Mouse (Mus musculus): ENCODE data around the gene Ermap. TPM values are rescaled to one million over a fixed set of nuclear protein-coding genes. Genes with fewer than 3 reads are reported as not detected.
A peak's percentile ranks its signal among the peaks of the same experiment; 100 is the strongest.

Gene Ermap
- 0.78 and 0.97 TPM in 2 replicates for polyA plus RNA-seq (2015; fragmentation: Nextera tagmentation; extraction: Ambion mirVana)

DNA sequence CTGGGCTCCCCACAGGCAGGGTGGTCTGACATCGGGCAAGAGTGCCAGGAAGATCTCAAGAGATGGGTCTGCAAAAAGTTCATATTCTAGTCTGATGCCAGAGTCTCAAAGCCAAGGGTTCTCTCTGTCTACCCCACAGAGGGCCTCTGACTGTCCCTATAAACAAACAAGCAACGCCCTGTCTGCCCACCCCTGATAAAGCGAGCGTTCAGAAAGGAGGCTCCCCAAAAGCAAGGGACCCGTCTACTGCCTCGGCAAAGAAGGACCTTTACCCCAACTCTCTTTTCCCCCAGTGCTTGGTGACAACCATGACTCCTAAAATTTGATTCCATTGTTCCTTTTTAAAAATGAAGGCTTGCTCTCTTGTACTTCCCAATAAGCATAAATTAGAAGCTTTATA is at the start of gene Ermap:
TSS of gene Ermap (minus strand) at position 148 of the 400 bp plus-strand sequence.

DNA sequence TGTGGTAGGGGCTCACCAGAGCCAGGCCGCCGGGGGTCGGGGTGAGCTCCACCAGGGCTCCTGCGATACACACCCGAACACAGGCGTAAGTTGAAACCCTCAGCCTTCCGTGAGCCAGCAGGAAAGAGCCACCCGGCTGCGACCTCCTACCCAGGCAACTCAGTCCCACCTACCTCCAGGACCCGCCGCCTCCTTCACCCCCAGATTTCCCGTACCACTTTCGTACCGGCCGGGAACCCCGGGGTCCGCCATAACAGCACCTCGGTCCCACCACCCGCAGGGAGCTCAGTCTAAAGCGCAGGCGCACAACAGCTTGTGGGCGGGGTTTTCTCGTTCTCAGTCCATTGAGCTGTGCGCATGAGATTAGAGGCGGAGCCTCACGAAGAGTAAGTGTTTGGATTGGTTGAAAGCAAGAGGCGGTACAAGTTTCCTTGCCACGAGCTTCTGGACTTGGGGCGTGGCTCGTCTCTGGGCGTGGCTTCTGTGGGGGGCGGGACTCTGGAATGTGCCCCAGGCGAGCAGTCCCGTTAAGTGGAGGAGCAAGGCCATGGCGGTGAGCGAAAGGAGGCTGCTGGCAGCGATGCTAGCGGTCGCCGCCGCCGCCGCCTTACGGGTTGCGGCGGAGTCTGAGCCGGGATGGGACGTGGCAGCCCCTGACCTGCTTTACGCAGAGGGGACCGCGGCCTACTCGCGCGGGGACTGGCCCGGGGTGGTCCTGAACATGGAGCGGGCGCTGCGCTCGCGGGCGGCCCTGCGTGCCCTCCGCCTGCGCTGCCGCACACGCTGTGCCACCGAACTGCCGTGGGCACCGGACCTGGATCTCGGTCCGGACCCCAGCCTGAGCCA is 42.8 kb upstream of the Ermap start, which contains the start of the genes AU022252 and P3h1:
TSS of gene AU022252 (minus strand) at position 303 of the 846 bp plus-strand sequence.
TSS of gene P3h1 (plus strand) at position 506 of the 846 bp plus-strand sequence.

DNA sequence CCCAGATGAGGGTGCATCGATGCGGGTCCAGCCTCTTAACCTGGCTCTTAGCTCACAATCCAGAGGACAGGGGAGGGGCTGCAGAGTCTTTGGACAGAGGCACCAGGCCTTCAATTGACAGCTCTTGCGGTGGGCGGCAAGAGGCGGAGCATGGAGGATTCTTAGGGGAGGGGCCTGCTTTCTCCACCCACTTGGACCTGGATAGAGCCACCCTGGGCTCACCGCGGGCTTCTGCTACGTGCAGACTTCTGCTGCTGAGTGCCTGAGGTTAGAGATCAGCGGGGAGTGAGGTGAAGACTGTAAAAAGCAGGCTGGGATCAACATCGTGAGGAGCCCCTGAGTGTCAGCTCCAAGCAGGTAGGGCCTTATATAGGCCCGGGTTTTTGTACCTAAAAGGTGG is 28.4 kb upstream of the Ermap start, which contains the start of gene Tmem269:
TSS of gene Tmem269 (minus strand) at position 49 of the 400 bp plus-strand sequence.

DNA sequence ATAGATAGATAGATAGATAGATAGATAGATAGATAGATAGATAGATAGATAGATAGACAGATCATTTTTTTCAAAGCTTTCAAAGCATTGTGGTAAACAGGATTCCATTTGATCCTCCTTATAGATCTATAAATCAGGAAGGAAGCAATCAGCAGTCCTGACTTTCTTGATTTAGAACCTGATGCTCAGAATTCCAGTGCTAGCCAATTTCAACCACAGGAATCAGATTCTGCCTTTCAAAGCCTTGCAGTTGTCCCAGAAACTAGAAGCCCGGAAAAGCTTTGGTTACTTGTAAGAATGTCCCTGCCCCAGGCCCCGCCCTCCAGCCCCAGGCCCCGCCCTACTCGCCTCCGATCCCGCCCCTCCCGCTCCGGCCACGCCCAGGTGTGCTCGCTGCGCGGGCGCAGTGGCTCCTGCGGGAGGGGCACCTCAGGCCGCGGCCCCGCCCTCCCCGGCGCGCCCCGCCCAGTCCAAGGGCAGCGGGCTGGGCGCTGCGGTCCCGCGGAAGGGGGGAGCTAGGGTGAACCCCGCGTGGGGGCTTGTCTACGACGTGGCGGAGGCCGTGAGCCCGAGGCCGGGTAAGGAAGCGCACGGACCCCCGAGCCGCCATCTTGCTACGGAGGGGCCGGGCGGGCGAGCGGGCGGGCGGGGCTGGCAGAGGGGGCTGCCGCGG is 5.2 kb upstream of the Ermap start, which contains the start of gene Svbp:
TSS of gene Svbp (plus strand) at position 398 of the 673 bp plus-strand sequence.

DNA sequence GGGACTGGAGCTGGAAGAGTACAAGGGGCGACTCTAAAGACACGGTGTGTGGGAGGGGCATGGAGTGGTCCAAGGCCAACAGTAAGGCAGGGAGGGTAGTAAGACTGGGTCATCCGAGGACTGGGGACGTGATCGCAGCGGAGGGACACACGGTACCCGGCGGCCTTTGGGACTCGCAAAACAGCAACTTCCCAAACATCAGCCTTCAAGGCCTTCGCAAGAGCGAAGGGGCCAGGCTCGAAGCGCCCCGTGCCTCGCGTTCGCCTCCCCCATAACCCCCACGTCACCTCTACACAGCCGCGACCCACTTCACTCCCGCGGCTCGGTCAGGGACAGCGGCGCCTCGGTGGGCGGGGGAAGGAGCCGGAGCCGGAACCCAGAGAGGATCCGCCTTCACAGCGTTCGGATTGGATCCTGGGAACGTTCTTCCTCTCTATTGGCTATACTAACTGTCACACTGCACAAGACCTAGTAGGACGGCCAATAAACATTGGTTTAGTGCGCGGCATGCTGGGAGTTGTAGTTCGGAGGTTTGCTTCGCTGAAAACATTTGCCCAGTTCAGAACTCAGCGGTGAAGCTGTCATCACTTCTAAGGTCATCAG is 15.9 kb downstream of the Ermap start, which contains the start of gene Zfp691:
TSS of gene Zfp691 (minus strand) at position 345 of the 603 bp plus-strand sequence.

MicroRNAs encoded within 50 kb of the gene (microRNA counts, 519-probe panel; counts per million panel counts)
- microRNA mmu-miR-1957 = 296 counts per million, percentile 58 among the panel's probes with 10 or more counts

Small RNA genes within 50 kb of the gene (microRNA-seq; reads per million reads assigned to microRNA genes)
- 0 reads per million in 2 experiments for gene Mir1957a

Other genes starting within 250 kb of the Ermap start
- 0.05 and 0.10 TPM in 2 replicates for gene Lao1, start 228.4 kb downstream of the Ermap start, polyA plus RNA-seq (2015; fragmentation: Nextera tagmentation; extraction: Ambion mirVana)
- gene Slc2a1, start 81.3 kb downstream of the Ermap start, polyA plus RNA-seq (2015; fragmentation: Nextera tagmentation; extraction: Ambion mirVana) = 5.2 and 7.6 TPM in 2 replicates
- 7.5 and 8.4 TPM in 2 replicates for gene Zfp691, start 15.8 kb downstream of the Ermap start, polyA plus RNA-seq (2015; fragmentation: Nextera tagmentation; extraction: Ambion mirVana)
- gene Svbp, start 5.3 kb upstream of the Ermap start, polyA plus RNA-seq (2015; fragmentation: Nextera tagmentation; extraction: Ambion mirVana) = 158 and 171 TPM in 2 replicates
- 0.16 and 0.29 TPM in 2 replicates for gene Tmem269, start 28.2 kb upstream of the Ermap start, polyA plus RNA-seq (2015; fragmentation: Nextera tagmentation; extraction: Ambion mirVana)
- gene AU022252, start 42.7 kb upstream of the Ermap start, polyA plus RNA-seq (2015; fragmentation: Nextera tagmentation; extraction: Ambion mirVana) = 14.3 and 17.2 TPM in 2 replicates
- 31.1 and 34.0 TPM in 2 replicates for gene P3h1, start 42.9 kb upstream of the Ermap start, polyA plus RNA-seq (2015; fragmentation: Nextera tagmentation; extraction: Ambion mirVana)
- 1.9 and 2.1 TPM in 2 replicates for gene Cldn19, start 65.4 kb upstream of the Ermap start, polyA plus RNA-seq (2015; fragmentation: Nextera tagmentation; extraction: Ambion mirVana)
- gene Ybx1, start 104.6 kb upstream of the Ermap start, polyA plus RNA-seq (2015; fragmentation: Nextera tagmentation; extraction: Ambion mirVana) = 418 and 526 TPM in 2 replicates
- 26.0 and 31.1 TPM in 2 replicates for gene Ppih, start 130.5 kb upstream of the Ermap start, polyA plus RNA-seq (2015; fragmentation: Nextera tagmentation; extraction: Ambion mirVana)
- gene Ccdc30, start 225.5 kb upstream of the Ermap start, polyA plus RNA-seq (2015; fragmentation: Nextera tagmentation; extraction: Ambion mirVana) = 0.85 and 1.1 TPM in 2 replicates
- 15.8 and 16.3 TPM in 2 replicates for gene Ppcs, start 232.4 kb upstream of the Ermap start, polyA plus RNA-seq (2015; fragmentation: Nextera tagmentation; extraction: Ambion mirVana)
- gene Zmynd12, start 232.8 kb upstream of the Ermap start, polyA plus RNA-seq (2015; fragmentation: Nextera tagmentation; extraction: Ambion mirVana) = 0.22 and 0.43 TPM in 2 replicates

All from skeletal muscle tissue, postnatal 0 days (tissue).